Mouse (Mus musculus) heart, postnatal 0 days (tissue): Measurements from ENCODE around the gene Cacna1f. TPM values are rescaled to one million over a fixed set of nuclear protein-coding genes. Genes with fewer than 3 reads are reported as not detected.

Source experiments
- ATAC-seq: fragments of 200-750 bp; cut with Nextera tagmentation; 2 replicates; pipeline ENCODE4 v1.8.0; 2017; ENCODE audit warnings: low read depth, moderate number of reproducible peaks, moderate library complexity; ENCODE audit not compliant: insufficient read depth
- DNase-seq: peaks from one replicate; pipeline ENCODE4 v3.0.0-alpha.2; 2016; ENCODE audit warnings: low spot score
- H3K27ac ChIP-seq: fragments of 300-500 bp; sonication (generic); 2 replicates; pipeline ENCODE4 v1.5.1; 2014; ENCODE audit warnings: low read depth, mild to moderate bottlenecking
- H3K27me3 ChIP-seq: fragments of 300-500 bp; sonication (generic); 2 replicates; pipeline ENCODE4 v1.6.1; 2014; ENCODE audit warnings: low read length, mixed read lengths; ENCODE audit not compliant: control insufficient read depth, insufficient read depth
- H3K36me3 ChIP-seq: fragments of 300-500 bp; sonication (generic); replicated peaks from 2 replicates; pipeline ENCODE4 v1.6.1; 2014; ENCODE audit warnings: low read length, mixed read lengths; ENCODE audit not compliant: control insufficient read depth, insufficient read depth
- H3K4me1 ChIP-seq: fragments of 300-500 bp; sonication (generic); 2 replicates; pipeline ENCODE4 v1.6.1; 2014; ENCODE audit warnings: antibody characterized with exemption; ENCODE audit not compliant: control insufficient read depth, insufficient read depth
- H3K4me2 ChIP-seq: fragments of 300-500 bp; sonication (generic); 2 replicates; pipeline ENCODE4 v1.6.1; 2014; ENCODE audit warnings: low read depth, mild to moderate bottlenecking, low read length, moderate library complexity
- H3K4me3 ChIP-seq: fragments of 300-500 bp; sonication (generic); 2 replicates; pipeline ENCODE4 v1.5.1; 2014; ENCODE audit warnings: low read depth, low read length
- H3K9ac ChIP-seq: fragments of 300-500 bp; sonication (generic); replicated peaks from 2 replicates; pipeline ENCODE4 v1.6.1; 2014; ENCODE audit warnings: low read depth, low read length, mixed read lengths
- H3K9me3 ChIP-seq: fragments of 300-500 bp; sonication (generic); replicated peaks from 2 replicates; pipeline ENCODE4 v1.6.1; 2016; ENCODE audit warnings: low read length; ENCODE audit not compliant: control insufficient read depth
- CTCF ChIP-seq: IDR thresholded peaks from 2 replicates; pipeline ENCODE4 v1.5.1; 2016; ENCODE audit warnings: antibody characterized with exemption, control low read depth, low read depth
- EP300 ChIP-seq: IDR thresholded peaks from 2 replicates; pipeline ENCODE4 v1.6.1; 2016; ENCODE audit warnings: antibody characterized with exemption, low read depth
- WGBS: fragments of 180-500 bp; shearing (Covaris S2); extraction: QIAGEN DNeasy Blood & Tissue Kit; methylation state at CpG from one replicate; pipeline ENCODE4 v1.1.7; 2014; 5-methylcytosine and 5-hydroxymethylcytosine counted together
- polyA plus RNA-seq: library from polyadenylated mRNA; unstranded; fragments of >200 nt; fragmentation: Nextera tagmentation; extraction: Ambion mirVana; gene quantifications from 2 replicates; pipeline ENCODE4 v1.2.1, GENCODE M21; 2015
- total RNA-seq: library from RNA; depleted of rRNA; stranded (reverse); fragments of >200 nt; gene quantifications from 2 replicates; pipeline ENCODE4 v1.2.3, GENCODE M21; 2014; ENCODE audit warnings: low replicate concordance

Gene Cacna1f
- total and polyA plus RNA-seq, 2 experiments from 2014 or later = not detected

DNA sequence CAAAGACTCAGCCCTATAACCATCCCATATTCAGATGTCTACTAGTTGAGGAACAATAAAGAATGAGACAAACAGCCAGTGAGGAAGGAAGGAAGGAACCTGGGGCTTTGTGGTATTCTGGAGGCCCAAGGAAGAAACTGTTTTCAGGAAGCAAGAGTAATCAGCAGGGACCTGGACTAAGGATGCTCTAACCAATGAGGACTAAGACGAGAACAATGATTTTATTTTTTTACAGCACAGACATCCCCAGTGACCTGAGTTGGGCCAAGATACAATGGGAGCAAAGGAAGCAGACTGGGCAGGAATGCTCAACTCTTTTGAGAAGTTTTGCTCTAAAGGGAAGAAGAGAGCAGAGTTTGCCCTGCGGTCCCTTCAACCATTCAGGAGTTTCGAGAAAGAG lies 56.1 kb downstream of the Cacna1f start:
- no peak overlapping the region for H3K9ac ChIP-seq
- H3K27me3 ChIP-seq = no peaks in the 10 kb centered on the region
- H3K36me3 ChIP-seq = peaks cover 26% of the 10 kb centered on the region; the same call in 1 of the 2 replicates
- WGBS = 61% methylated on average over 3 of the region's 3 CpGs
- H3K27ac ChIP-seq = peak overlapping the region; percentile 70
- no peaks in the 10 kb centered on the region for H3K9me3 ChIP-seq
- no peak for DNase-seq
- TF ChIP-seq EP300 = no peak
- TF ChIP-seq CTCF = no peak
- ATAC-seq = no peak
- no peak overlapping the region for H3K4me3 ChIP-seq
- peaks cover 11% of the 10 kb centered on the region for H3K4me1 ChIP-seq
- H3K4me2 ChIP-seq = no peak overlapping the region

DNA sequence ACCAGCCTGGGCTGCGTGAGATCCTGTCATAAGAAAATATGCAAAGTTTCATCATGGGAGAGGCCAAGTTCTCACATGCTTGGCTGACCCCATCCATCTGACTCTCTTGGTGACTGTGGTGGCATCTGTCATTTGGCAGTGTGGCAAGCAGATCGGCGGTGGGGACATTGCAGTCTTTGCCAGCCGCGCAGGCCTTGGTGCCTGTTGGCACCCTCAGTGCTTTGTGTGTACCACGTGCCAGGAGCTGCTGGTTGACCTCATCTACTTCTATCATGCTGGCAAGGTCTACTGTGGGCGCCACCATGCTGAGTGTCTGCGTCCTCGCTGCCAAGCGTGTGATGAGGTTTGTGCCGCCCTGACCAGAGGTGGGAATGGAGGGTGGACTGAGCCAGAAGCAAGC lies 57.9 kb downstream of the Cacna1f start:
- 78% methylated on average over 11 of the region's 11 CpGs for WGBS

DNA sequence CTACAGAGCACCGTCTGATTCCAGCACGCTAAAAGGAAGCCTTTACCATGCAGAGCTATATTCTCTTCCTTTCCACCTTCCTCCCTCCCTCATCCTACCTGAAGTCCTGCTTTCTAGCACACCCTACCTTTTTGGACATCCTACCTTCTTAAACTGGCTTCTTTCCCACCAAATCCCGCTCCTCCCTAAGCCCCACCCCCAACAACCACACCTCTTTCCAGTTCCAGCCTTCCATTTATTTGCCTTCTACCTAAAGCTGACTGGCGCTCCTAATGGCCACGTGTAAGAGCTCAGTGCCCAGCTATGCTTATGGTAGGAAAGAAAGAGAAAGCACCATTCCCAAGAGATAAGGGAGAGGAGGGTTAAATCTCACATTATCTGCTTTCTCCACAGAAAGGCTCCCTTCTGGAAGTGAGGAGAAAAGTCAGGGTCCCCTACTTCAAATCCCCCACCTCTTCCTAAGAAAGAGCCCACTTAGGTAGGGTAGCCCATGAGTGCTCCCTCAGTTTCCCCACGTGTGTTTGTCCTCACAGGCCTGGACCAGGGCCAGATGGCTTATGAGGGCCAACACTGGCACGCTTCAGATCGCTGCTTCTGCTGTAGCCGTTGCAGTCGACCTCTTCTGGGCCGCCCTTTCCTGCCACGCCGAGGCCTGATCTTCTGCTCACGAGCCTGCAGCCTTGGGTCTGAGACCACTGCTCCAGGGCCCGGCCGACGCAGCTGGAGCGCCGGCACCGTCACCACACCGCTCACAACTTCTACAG lies 59.0 kb downstream of the Cacna1f start:
- no peaks in the 10 kb centered on the region for H3K27me3 ChIP-seq
- WGBS = 63% methylated on average over 21 of the region's 21 CpGs
- H3K4me1 ChIP-seq = peaks cover 2% of the 10 kb centered on the region; the same call in 1 of the 2 replicates
- ATAC-seq (no peak), DNase-seq (no peak)
- no peaks in the 10 kb centered on the region for H3K9me3 ChIP-seq
- H3K9ac ChIP-seq = no peak overlapping the region
- no peak overlapping the region for H3K4me2 ChIP-seq
- no peak overlapping the region for H3K4me3 ChIP-seq
- no peak overlapping the region for H3K27ac ChIP-seq
- TF ChIP-seq EP300 (no peak), CTCF (no peak)
- peaks cover 34% of the 10 kb centered on the region for H3K36me3 ChIP-seq

More for the DNA sequence above, 57.9 kb downstream of the Cacna1f start:
- Histone ChIP-seq H3K9ac (no peak overlapping the region), H3K4me2 (no peak overlapping the region), H3K4me3 (no peak overlapping the region), H3K27me3 (no peaks in the 10 kb centered on the region), H3K9me3 (no peaks in the 10 kb centered on the region), H3K36me3 (peaks cover 34% of the 10 kb centered on the region), H3K4me1 (peaks cover 2% of the 10 kb centered on the region; the same call in 1 of the 2 replicates), H3K27ac (no peak overlapping the region)
- TF ChIP-seq EP300 (no peak), CTCF (no peak)
- ATAC-seq = no peak
- DNase-seq = no peak

DNA sequence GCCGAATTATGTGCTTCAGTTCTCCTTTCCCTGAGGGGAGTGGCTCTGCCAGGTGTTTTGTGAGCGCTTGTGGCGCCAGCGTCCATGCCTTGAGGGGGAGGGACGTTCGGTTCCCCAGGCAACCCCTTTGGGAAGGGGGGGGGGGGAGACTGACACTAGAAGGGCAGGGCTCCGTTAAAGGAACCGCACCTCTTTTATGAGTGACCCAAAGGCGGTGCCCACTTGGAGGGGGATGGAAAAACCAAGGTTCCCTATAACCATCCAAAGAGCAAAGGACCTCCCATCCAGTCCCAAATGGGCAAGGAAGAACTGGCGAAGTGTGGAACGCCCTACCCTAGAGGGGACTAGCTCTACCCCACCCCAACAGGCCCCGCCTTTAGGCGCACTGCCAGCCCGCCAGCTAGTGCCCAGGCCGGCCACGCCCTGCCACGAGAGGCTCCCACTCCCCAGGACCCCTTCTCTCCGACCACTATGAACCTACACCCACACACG lies 63.6 kb downstream of the Cacna1f start:
- peak overlapping the region; percentile 82 for H3K27ac ChIP-seq
- peaks cover 21% of the 10 kb centered on the region for H3K36me3 ChIP-seq
- DNase-seq (no peak), ATAC-seq (peak; percentile 78)
- H3K9me3 ChIP-seq = no peaks in the 10 kb centered on the region
- TF ChIP-seq EP300 = no peak
- no peak for TF ChIP-seq CTCF
- peak overlapping the region; percentile 63 for H3K4me3 ChIP-seq
- peak overlapping the region; percentile 70 for H3K9ac ChIP-seq
- no peaks in the 10 kb centered on the region for H3K27me3 ChIP-seq
- 0 out of 2 replicates have a peak, but pooled peaks cover 12% of the 10 kb centered on the region for H3K4me1 ChIP-seq
- H3K4me2 ChIP-seq = peak overlapping the region; percentile 69
- WGBS = 22% methylated on average over 19 of the region's 19 CpGs

DNA sequence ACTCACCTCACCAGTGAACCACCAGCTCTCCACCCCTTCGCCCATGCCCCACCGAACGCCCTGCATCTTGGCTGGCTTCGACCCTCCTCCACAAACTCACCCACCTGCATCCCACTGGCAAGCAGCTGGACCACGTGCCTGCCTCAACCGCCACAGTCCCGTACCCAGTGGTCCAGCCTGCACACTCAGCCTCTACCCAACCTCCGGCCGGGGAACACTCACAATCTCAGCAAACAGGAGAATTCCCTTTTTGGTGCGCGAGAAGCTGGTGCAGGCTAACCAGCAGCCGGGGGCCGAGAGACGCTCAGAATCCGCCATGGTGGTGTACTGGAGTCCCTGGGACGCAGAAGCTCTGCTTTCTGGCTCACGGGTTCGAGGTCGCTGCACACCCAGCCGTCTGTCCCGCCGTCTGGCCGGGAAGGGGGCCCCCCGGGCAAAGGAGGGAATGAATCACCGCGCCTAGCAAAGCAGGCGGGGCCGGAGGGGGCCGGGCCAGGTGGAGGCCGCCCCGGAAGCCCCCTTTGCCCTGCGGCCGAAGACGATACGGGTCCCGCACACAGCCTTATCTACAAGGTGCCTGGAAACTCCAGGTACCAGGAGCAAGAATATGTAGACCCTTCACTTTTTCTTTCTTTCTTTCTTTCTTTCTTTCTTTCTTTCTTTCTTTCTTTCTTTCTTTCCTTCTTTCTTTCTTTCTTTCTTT lies 64.2 kb downstream of the Cacna1f start, which contains the start of gene Plp2:
Gene Plp2 (minus strand): TSS at position 470 of the 703 bp plus-strand sequence.
- 22% methylated on average over 23 of the region's 36 CpGs for WGBS
- Histone ChIP-seq H3K4me2 (peak within 1 kb of the TSS; percentile 69), H3K36me3 (peaks cover 21% of the 10 kb centered on the region), H3K4me3 (peak within 1 kb of the TSS; percentile 63), H3K27me3 (no peaks in the 10 kb centered on the region), H3K9me3 (no peaks in the 10 kb centered on the region), H3K27ac (peak within 1 kb of the TSS; percentile 82), H3K4me1 (0 out of 2 replicates have a peak, but pooled peaks cover 12% of the 10 kb centered on the region), H3K9ac (peak within 1 kb of the TSS; percentile 70)
- TF ChIP-seq EP300 (no peak), CTCF (no peak)
- ATAC-seq (peak; percentile 49), DNase-seq (no peak)
